ENCODE assay signal across 11 mouse cellular contexts in genomic region chr6:93911420-93911819, GRCm38 (mm10).
DNase-seq lines count a peak whose midpoint lies in the region; ATAC-seq and TF ChIP-seq lines count a peak whose summit lies in the region.
"Had no signal": no experiment of that assay in that cellular context is flagged by ENCODE, and none has a peak within 500 bp of the region (broad histone marks: within the 10 kb centered on the region; RNA-seq: fewer than 3 reads in every experiment).

No protein-coding gene starts in this region.

- no peaks in the 10 kb centered on the region for H3K9me3 ChIP-seq in hindbrain, embryonic 13.5 days
- no peaks in the 10 kb centered on the region for H3K9me3 ChIP-seq in midbrain, embryonic 15.5 days

- peak overlapping the region; percentile 78 for H3K4me2 ChIP-seq in hindbrain, embryonic 13.5 days
- peak overlapping the region; percentile 63 for H3K4me2 ChIP-seq in midbrain, embryonic 15.5 days
- H3K4me2 ChIP-seq: liver, embryonic 11.5 days had no signal

- no peaks in the 10 kb centered on the region for H3K27me3 ChIP-seq in hindbrain, embryonic 13.5 days
- H3K27me3 ChIP-seq in midbrain, embryonic 15.5 days (replicated peaks): no peaks in the 10 kb centered on the region

- ATAC-seq in hindbrain, embryonic 13.5 days (ENCODE audit: low FRiP score): no peak
- ATAC-seq in midbrain, embryonic 15.5 days (replicated peaks): no peak
- ATAC-seq in megakaryocyte, adult 5-6 weeks (ENCODE audit: poor library complexity, severe bottlenecking): no peak
- ATAC-seq: intestine, embryonic 16.5 days had no signal

- 31% methylated on average over 2 of the region's 2 CpGs for WGBS in hindbrain, embryonic 13.5 days
- WGBS in midbrain, embryonic 15.5 days: 3% methylated on average over 2 of the region's 2 CpGs

- H3K9ac ChIP-seq in hindbrain, embryonic 13.5 days: peak overlapping the region; percentile 91
- H3K9ac ChIP-seq in midbrain, embryonic 15.5 days: peak overlapping the region; percentile 77

- TF ChIP-seq POLR2A in cortical plate, adult 2 months (IDR thresholded peaks at IDR 0.05; ENCODE audit: extremely low read depth, insufficient read depth, low read length): no peak

- peak; percentile 9 for DNase-seq in embryo, embryonic 10 days (ENCODE audit: low spot score)
- DNase-seq in embryo, embryonic 10.5 days (ENCODE audit: low spot score): no peak
- DNase-seq in layer of hippocampus, adult 11-12 months (ENCODE audit: low spot score): no peak
- DNase-seq in gastrocnemius, postnatal 25 days: no peak

- peak overlapping the region; percentile 87; the same call in 1 of the 2 replicates for H3K4me3 ChIP-seq in cortical plate, adult 2 months (ENCODE audit: insufficient read depth, low read length)
- H3K4me3 ChIP-seq in hindbrain, embryonic 13.5 days: peak overlapping the region; percentile 59
- H3K4me3 ChIP-seq in midbrain, embryonic 15.5 days: peak overlapping the region; percentile 57
- H3K4me3 ChIP-seq: megakaryocyte, embryonic 14.5 days had no signal

- H3K36me3 ChIP-seq in hindbrain, embryonic 13.5 days: no peaks in the 10 kb centered on the region
- no peaks in the 10 kb centered on the region for H3K36me3 ChIP-seq in midbrain, embryonic 15.5 days (replicated peaks)

- H3K4me1 ChIP-seq in cortical plate, adult 2 months (ENCODE audit: control insufficient read depth, insufficient read depth, low read length): no peaks in the 10 kb centered on the region; the same call in 1 of the 2 replicates
- H3K4me1 ChIP-seq in hindbrain, embryonic 13.5 days (replicated peaks): peaks cover 43% of the 10 kb centered on the region
- H3K4me1 ChIP-seq in midbrain, embryonic 15.5 days: peaks cover 40% of the 10 kb centered on the region
- H3K4me1 ChIP-seq: megakaryocyte, embryonic 14.5 days had no signal

- TF ChIP-seq CTCF in cortical plate, adult 2 months (IDR thresholded peaks at IDR 0.05; ENCODE audit: extremely low read depth, insufficient read depth, low read length): no peak

- no peak overlapping the region for H3K27ac ChIP-seq in cortical plate, adult 2 months (ENCODE audit: insufficient read depth, low read length)
- H3K27ac ChIP-seq in hindbrain, embryonic 13.5 days: peak overlapping the region; percentile 98
- H3K27ac ChIP-seq in midbrain, embryonic 15.5 days: peak overlapping the region; percentile 97
